Mouse (Mus musculus) kidney, adult 2 months (tissue): ENCODE measurements at regions not wholly inside any gene's neighbourhood (a gene's known extent, or its start where the extent isn't known, plus 50 kb on each side); places are given as distances from the start of the nearest gene placed in this dataset.

Experiments used
- CTCF ChIP-seq: fragments of 200-500 bp; conservative IDR thresholded peaks from 2 replicates; pipeline ENCODE4 v1.5.1; 2011; ENCODE audit warnings: low read depth, mild to moderate bottlenecking, control low read depth, low read length, moderate library complexity, mixed read lengths; ENCODE audit not compliant: insufficient read depth, insufficient read length
- POLR2A ChIP-seq: fragments of 200-500 bp; IDR thresholded peaks from one replicate; pipeline ENCODE4 v1.6.1; 2011; ENCODE audit warnings: low read depth, low read length, control low read depth

GRCm38 (mm10) chr10:111363729-111364617 is 65.5 kb downstream of the Bbs10 start:
- TF ChIP-seq CTCF (no peak), POLR2A (no peak)
